Mouse (Mus musculus): ENCODE data around the gene Ascc2. TPM values are rescaled to one million over a fixed set of nuclear protein-coding genes. Genes with fewer than 3 reads are reported as not detected.

Ascc2 gene
- total and polyA plus RNA-seq, 3 experiments, result 22.8 to 53.0 (median 27.8) TPM

DNA sequence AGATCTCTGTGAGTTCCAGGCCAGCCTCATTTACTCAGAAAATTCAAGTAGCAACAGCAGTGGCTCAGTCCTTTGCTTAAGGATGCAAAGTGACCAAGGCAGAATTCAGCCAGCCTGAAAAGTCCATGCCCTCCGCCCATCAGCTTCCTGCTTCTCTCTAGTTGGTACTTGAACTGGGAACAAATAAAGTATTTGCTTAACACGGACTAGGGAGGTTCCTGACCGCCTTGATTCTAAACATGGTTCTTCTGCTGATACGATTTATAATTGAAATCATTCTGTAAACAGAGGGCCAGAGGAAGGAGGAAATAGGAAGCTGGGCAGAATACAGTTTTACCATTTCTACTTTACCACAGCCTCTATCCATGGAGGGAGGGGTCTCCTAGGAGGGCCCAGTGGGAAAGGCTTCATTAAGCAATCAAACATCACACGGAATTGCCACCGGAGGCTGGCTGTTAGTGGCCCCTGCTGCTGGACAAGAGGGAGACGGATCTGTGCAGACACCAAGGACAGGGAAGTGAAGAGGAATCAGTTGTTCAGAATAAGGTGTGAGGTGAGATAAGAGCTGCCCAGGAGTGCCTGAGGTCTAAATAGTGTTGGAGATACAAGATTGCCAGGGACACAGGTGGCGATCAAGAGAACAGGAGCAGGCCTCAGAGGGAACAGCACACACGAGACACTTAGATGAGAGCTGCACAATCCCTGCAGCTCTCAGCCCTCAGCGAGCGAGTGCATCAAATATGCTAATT, 51.3 kb downstream of the Ascc2 start:
- peaks cover 19% of the 10 kb centered on the region for H3K27me3 ChIP-seq (ENCODE audit: insufficient read depth, low read length)
- DNase-seq (ENCODE audit: low spot score), result no peak
- H3K4me1 ChIP-seq (ENCODE audit: insufficient read depth, low read depth, low read length), result peaks cover 10% of the 10 kb centered on the region
- no peak overlapping the region for H3K4me3 ChIP-seq (ENCODE audit: low read depth, low read length)
- peak; percentile 60; the same call in 1 of the 2 replicates for ATAC-seq (ENCODE audit: extremely low read depth, insufficient number of reproducible peaks, low FRiP score, poor library complexity, severe bottlenecking)
- no peaks in the 10 kb centered on the region for H3K9me3 ChIP-seq (replicated peaks)
- no peak for TF ChIP-seq GATA1 (IDR thresholded peaks at IDR 0.05; ENCODE audit: borderline replicate concordance, low read length)
- peak; percentile 48; the same call in 1 of the 2 replicates for TF ChIP-seq TAL1 (conservative IDR thresholded peaks at IDR 0.05; ENCODE audit: low read depth, low read length)
- H3K36me3 ChIP-seq (replicated peaks), result peaks cover 16% of the 10 kb centered on the region

DNA sequence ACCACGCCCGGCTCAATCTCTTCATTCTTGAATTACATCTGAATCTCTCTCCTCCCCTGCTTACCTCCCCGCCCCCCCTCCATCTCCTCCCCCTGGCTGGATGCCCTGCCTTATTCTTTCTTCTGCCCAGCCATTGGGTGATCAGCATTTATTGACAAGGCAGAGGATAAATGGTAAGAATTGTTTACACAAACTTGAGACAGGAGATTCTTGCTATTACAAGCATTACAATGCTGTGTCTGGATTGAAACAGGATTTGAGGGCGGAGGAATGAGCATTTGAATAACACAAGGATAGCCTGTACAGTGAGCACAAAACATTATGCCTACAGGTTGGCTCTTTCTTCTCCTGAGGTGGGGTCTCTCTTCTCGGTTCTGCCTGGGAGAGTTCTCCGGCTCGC, 52.8 kb downstream of the Ascc2 start:
- TF ChIP-seq TAL1 (conservative IDR thresholded peaks at IDR 0.05; ENCODE audit: low read depth, low read length) (no peak), POLR2AphosphoS5 (IDR thresholded peaks at IDR 0.05; ENCODE audit: insufficient replicate concordance, low read depth, low read length) (no peak), CTCF (IDR thresholded peaks at IDR 0.05; ENCODE audit: low read depth, low read length) (no peak), GATA2 (IDR thresholded peaks at IDR 0.05; ENCODE audit: borderline replicate concordance, low read depth, low read length) (no peak), GATA1 (IDR thresholded peaks at IDR 0.05; ENCODE audit: borderline replicate concordance, low read length) (no peak)

DNA sequence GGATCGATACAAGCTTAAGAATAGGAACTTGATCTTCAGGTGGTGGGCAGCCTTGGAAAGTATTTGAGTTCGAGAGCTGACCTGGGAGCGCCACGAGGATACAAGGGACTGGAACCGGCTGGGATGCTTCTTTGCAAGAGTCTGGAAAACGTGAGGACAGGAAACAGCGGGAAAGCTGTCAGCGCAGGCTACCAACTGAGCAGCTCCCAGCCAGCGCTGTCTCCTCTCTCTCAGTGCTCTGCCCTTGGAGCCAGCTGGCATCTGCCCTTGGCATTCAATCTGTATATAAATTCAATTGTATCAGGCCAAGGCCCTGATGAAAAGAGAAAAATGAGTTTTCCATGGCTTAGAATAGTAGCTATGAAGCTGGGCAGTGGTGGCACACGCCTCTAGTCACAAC, 53.7 kb downstream of the Ascc2 start:
- DNase-seq (ENCODE audit: low spot score) (no peak), ATAC-seq (ENCODE audit: extremely low read depth, insufficient number of reproducible peaks, low FRiP score, poor library complexity, severe bottlenecking) (no peak)
- Histone ChIP-seq H3K4me1 (ENCODE audit: insufficient read depth, low read depth, low read length) (peaks cover 10% of the 10 kb centered on the region), H3K36me3 (replicated peaks) (no peaks in the 10 kb centered on the region), H3K27me3 (ENCODE audit: insufficient read depth, low read length) (peaks cover 21% of the 10 kb centered on the region), H3K9me3 (replicated peaks) (peaks cover 7% of the 10 kb centered on the region), H3K4me3 (ENCODE audit: low read depth, low read length) (no peak overlapping the region)
- TF ChIP-seq GATA1 (IDR thresholded peaks at IDR 0.05; ENCODE audit: borderline replicate concordance, low read length) (no peak), CTCF (IDR thresholded peaks at IDR 0.05; ENCODE audit: low read depth, low read length) (no peak), GATA2 (IDR thresholded peaks at IDR 0.05; ENCODE audit: borderline replicate concordance, low read depth, low read length) (no peak), TAL1 (conservative IDR thresholded peaks at IDR 0.05; ENCODE audit: low read depth, low read length) (no peak)

More for the DNA sequence above, 52.8 kb downstream of the Ascc2 start:
- ATAC-seq (ENCODE audit: extremely low read depth, insufficient number of reproducible peaks, low FRiP score, poor library complexity, severe bottlenecking) (no peak), DNase-seq (ENCODE audit: low spot score) (no peak)
- Histone ChIP-seq H3K9me3 (replicated peaks) (peaks cover 7% of the 10 kb centered on the region), H3K4me1 (ENCODE audit: insufficient read depth, low read depth, low read length) (peaks cover 10% of the 10 kb centered on the region), H3K4me3 (ENCODE audit: low read depth, low read length) (no peak overlapping the region), H3K27me3 (ENCODE audit: insufficient read depth, low read length) (peaks cover 21% of the 10 kb centered on the region), H3K36me3 (replicated peaks) (peaks cover 3% of the 10 kb centered on the region)

DNA sequence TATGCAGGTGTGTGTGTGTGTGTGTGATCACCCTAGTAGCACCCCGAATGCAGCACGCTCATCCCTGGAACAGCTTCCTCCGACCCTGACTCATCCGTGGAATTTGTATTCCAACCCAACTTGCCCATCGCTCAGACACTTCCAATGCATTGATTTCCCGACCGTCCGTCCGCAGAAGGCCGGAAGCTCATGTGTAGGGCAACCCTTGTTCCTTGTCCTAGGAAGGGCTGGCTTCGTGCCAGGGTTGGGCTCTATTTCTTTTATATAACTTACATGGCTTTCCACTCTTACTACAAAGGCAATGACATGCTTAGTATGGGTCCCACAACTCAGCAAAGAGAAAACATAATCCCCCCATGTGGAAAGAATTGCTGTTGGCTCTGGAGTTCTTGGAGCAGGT, 54.6 kb downstream of the Ascc2 start:
- TF ChIP-seq CTCF (IDR thresholded peaks at IDR 0.05; ENCODE audit: low read depth, low read length) (no peak), GATA2 (IDR thresholded peaks at IDR 0.05; ENCODE audit: borderline replicate concordance, low read depth, low read length) (no peak), TAL1 (conservative IDR thresholded peaks at IDR 0.05; ENCODE audit: low read depth, low read length) (no peak), POLR2AphosphoS5 (IDR thresholded peaks at IDR 0.05; ENCODE audit: insufficient replicate concordance, low read depth, low read length) (no peak), GATA1 (IDR thresholded peaks at IDR 0.05; ENCODE audit: borderline replicate concordance, low read length) (no peak)
- H3K36me3 ChIP-seq (replicated peaks), result no peaks in the 10 kb centered on the region
- no peak for ATAC-seq (ENCODE audit: extremely low read depth, insufficient number of reproducible peaks, low FRiP score, poor library complexity, severe bottlenecking)
- peaks cover 7% of the 10 kb centered on the region for H3K9me3 ChIP-seq (replicated peaks)
- no peak for DNase-seq (ENCODE audit: low spot score)
- peaks cover 10% of the 10 kb centered on the region for H3K4me1 ChIP-seq (ENCODE audit: insufficient read depth, low read depth, low read length)
- no peak overlapping the region for H3K4me3 ChIP-seq (ENCODE audit: low read depth, low read length)
- peaks cover 21% of the 10 kb centered on the region for H3K27me3 ChIP-seq (ENCODE audit: insufficient read depth, low read length)

DNA sequence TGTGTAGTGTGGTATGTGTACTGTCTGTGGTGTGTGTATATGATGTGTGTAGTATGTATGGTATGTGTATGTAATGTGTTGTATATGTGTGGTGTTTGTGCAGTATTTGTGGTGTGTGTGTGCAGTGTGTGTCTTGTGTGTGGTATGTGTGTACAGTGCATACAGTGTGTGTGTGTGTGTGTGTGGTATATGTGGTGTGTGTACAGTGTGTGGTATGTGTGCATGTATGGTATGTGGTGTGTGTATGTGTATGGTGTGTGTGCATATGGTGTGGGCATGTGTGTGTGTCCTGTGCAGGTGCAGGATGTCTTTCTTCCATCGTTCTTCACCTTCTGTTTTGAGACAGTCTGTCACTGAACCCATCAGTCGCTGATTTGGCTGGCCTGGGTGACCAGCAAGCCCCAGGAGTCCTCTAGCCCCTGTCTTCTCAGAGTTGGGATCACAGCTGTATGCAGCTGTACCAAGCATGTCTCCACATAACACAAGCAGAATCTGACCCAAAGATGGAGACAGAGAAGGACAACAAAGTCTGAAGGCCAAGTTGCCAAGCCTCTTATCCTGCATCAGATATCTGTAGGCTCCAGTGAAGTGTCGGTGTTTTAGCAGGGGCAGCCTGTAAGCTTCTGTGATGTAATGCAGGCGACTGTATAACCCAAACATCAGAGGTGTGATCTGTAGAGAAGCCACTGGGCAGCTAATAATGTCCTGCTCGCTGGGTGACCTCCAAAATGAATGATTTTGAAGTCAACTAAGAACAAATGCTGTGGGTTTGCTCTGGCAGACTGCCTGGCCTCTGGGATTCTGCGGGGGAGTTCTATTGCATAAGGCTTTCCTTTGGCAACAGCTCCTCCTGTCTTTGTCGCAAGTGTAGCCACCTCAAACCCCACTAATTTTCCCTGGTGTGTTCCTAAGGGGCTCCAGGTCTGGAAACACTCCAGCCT, 59.8 kb downstream of the Ascc2 start:
- Histone ChIP-seq H3K27me3 (ENCODE audit: insufficient read depth, low read length) (peaks cover 2% of the 10 kb centered on the region; the same call in 1 of the 2 replicates), H3K4me3 (ENCODE audit: low read depth, low read length) (no peak overlapping the region), H3K36me3 (replicated peaks) (peaks cover 26% of the 10 kb centered on the region), H3K9me3 (replicated peaks) (peaks cover 7% of the 10 kb centered on the region), H3K4me1 (ENCODE audit: insufficient read depth, low read depth, low read length) (peaks cover 7% of the 10 kb centered on the region)
- no peak for TF ChIP-seq POLR2AphosphoS5 (IDR thresholded peaks at IDR 0.05; ENCODE audit: insufficient replicate concordance, low read depth, low read length)
- TF ChIP-seq GATA1 (IDR thresholded peaks at IDR 0.05; ENCODE audit: borderline replicate concordance, low read length), result no peak
- TF ChIP-seq CTCF (IDR thresholded peaks at IDR 0.05; ENCODE audit: low read depth, low read length), result no peak
- TF ChIP-seq TAL1 (conservative IDR thresholded peaks at IDR 0.05; ENCODE audit: low read depth, low read length), result no peak
- TF ChIP-seq GATA2 (IDR thresholded peaks at IDR 0.05; ENCODE audit: borderline replicate concordance, low read depth, low read length), result no peak
- no peak for DNase-seq (ENCODE audit: low spot score)
- ATAC-seq (ENCODE audit: extremely low read depth, insufficient number of reproducible peaks, low FRiP score, poor library complexity, severe bottlenecking), result no peak

DNA sequence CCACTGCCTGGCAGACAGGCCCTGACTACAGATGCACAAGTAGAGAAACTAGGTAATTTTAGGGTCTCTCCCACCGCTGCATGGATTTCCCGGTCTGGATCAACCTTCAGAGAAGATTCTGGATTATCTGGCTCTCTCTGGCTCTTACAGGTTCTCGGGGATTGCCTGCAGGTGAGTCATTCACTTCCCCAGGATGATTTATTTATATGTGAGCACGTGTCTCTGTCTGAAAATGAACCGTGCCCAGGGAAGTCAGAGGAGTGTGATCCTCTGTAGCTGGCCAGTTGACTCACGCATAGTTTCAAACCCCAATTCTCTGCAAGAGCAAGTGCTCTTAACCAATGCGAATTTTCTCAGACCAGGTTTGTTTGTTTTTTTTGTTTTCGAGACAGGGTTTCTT, 63.2 kb downstream of the Ascc2 start:
- DNase-seq (ENCODE audit: low spot score), result no peak
- TF ChIP-seq GATA1 (IDR thresholded peaks at IDR 0.05; ENCODE audit: borderline replicate concordance, low read length) (no peak), TAL1 (conservative IDR thresholded peaks at IDR 0.05; ENCODE audit: low read depth, low read length) (no peak), POLR2AphosphoS5 (IDR thresholded peaks at IDR 0.05; ENCODE audit: insufficient replicate concordance, low read depth, low read length) (no peak), GATA2 (IDR thresholded peaks at IDR 0.05; ENCODE audit: borderline replicate concordance, low read depth, low read length) (no peak), CTCF (IDR thresholded peaks at IDR 0.05; ENCODE audit: low read depth, low read length) (no peak)

More for the DNA sequence above, 63.2 kb downstream of the Ascc2 start:
- Histone ChIP-seq H3K4me3 (ENCODE audit: low read depth, low read length) (no peak overlapping the region), H3K9me3 (replicated peaks) (no peaks in the 10 kb centered on the region), H3K4me1 (ENCODE audit: insufficient read depth, low read depth, low read length) (peaks cover 25% of the 10 kb centered on the region), H3K27me3 (ENCODE audit: insufficient read depth, low read length) (no peaks in the 10 kb centered on the region; the same call in 1 of the 2 replicates), H3K36me3 (replicated peaks) (peaks cover 34% of the 10 kb centered on the region)
- ATAC-seq (ENCODE audit: extremely low read depth, insufficient number of reproducible peaks, low FRiP score, poor library complexity, severe bottlenecking), result no peak

Data from G1E (cell line).